Mouse (Mus musculus) testis, adult 2 months (tissue): ENCODE measurements around the gene Krt75.

Experiments
- CTCF ChIP-seq: fragments of 200-500 bp; IDR thresholded peaks from 2 replicates; pipeline ENCODE4 v1.5.1; 2012; ENCODE audit warnings: low read depth, mild to moderate bottlenecking, inconsistent platforms, low read length, moderate library complexity; ENCODE audit not compliant: control insufficient read depth, insufficient read depth, insufficient replicate concordance
- POLR2A ChIP-seq: fragments of 200-500 bp; IDR thresholded peaks from 2 replicates; pipeline ENCODE4 v1.6.1; 2012; ENCODE audit warnings: low read depth, mild to moderate bottlenecking, inconsistent platforms, low read length, moderate library complexity; ENCODE audit not compliant: control insufficient read depth

DNA sequence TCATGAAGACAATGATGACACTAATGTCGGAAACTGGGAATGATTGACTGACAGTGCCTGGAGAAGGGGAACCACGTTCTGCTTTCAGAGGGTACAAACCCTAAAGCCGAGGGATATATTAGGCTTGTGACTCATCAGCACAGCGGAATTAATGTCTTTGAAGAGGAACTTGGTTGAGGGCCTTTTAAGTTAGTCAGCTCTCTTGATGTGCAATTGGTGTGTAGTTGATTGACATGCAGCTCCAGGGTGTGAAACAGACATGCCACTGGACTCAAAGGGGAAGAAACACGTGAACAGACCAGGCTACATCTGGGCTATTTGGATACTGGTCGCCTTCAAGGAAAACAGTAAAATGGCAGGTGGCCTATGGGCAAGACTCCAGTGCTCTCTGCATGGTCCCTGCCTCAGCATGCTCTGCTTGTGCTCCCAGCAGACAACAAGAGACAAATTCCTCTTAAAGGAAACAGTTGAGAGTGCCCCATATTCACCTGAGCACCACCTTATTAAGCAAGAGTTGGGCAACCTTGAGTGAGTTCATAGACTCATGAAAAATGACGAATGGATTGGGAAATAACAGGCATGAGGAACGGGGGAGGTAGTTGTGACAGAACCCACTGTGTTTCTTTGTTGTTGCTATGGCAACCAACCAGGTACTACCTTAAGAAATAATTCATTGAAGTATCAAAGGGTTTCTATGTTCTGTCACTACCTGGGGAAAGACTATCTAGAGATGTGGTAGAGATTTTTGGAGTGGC lies 9.7 kb upstream of the Krt75 start:
- TF ChIP-seq CTCF: no peak
- no peak for TF ChIP-seq POLR2A
